Mouse (Mus musculus) stomach, embryonic 16.5 days (tissue): ENCODE measurements around the gene Cdh8. TPM values are rescaled to one million over a fixed set of nuclear protein-coding genes. Genes with fewer than 3 reads are reported as not detected.

Experiments used
- ATAC-seq: fragments of 200-750 bp; cut with Nextera tagmentation; 2 replicates; pipeline ENCODE4 v1.8.0; 2017; ENCODE audit warnings: moderate number of reproducible peaks, moderate TSS enrichment; ENCODE audit not compliant: insufficient read depth, low FRiP score
- H3K27ac ChIP-seq: fragments of 300-500 bp; sonication (generic); 2 replicates; pipeline ENCODE4 v1.5.1; 2014; ENCODE audit warnings: low read length
- H3K27me3 ChIP-seq: fragments of 300-500 bp; sonication (generic); 2 replicates; pipeline ENCODE4 v1.6.1; 2014; ENCODE audit warnings: low read length, control low read depth, mixed read lengths; ENCODE audit not compliant: control insufficient read depth, insufficient read depth
- H3K36me3 ChIP-seq: fragments of 300-500 bp; sonication (generic); 2 replicates; pipeline ENCODE4 v1.6.1; 2014; ENCODE audit warnings: low read length; ENCODE audit not compliant: control insufficient read depth, insufficient read depth
- H3K4me1 ChIP-seq: fragments of 300-500 bp; sonication (generic); 2 replicates; pipeline ENCODE4 v1.6.1; 2014; ENCODE audit warnings: low read length, control low read depth, mixed read lengths; ENCODE audit not compliant: control insufficient read depth, insufficient read depth
- H3K4me2 ChIP-seq: fragments of 300-500 bp; sonication (generic); 2 replicates; pipeline ENCODE4 v1.6.1; 2014; ENCODE audit warnings: low read depth, low read length, mixed read lengths
- H3K4me3 ChIP-seq: fragments of 300-500 bp; sonication (generic); replicated peaks from 2 replicates; pipeline ENCODE4 v1.5.1; 2014; ENCODE audit warnings: mild to moderate bottlenecking, low read length
- H3K9ac ChIP-seq: fragments of 300-500 bp; sonication (generic); 2 replicates; pipeline ENCODE4 v1.6.1; 2014; ENCODE audit warnings: low read length
- H3K9me3 ChIP-seq: fragments of 300-500 bp; sonication (generic); replicated peaks from 2 replicates; pipeline ENCODE4 v1.6.1; 2016; ENCODE audit warnings: low read length, control low read depth; ENCODE audit not compliant: control insufficient read depth
- WGBS: fragments of 180-500 bp; shearing (Covaris S2); extraction: QIAGEN DNeasy Blood & Tissue Kit; methylation state at CpG from one replicate; pipeline ENCODE4 v1.1.7; 2014; 5-methylcytosine and 5-hydroxymethylcytosine counted together
- polyA plus RNA-seq: library from polyadenylated mRNA; unstranded; fragments of >200 nt; fragmentation: Nextera tagmentation; extraction: Ambion mirVana; gene quantifications from 2 replicates; pipeline ENCODE4 v1.2.1, GENCODE M21; 2015

Gene Cdh8
- polyA plus RNA-seq, 1 experiment from 2014 or later: 1.4 TPM

- Histone ChIP-seq H3K4me1 (no peaks in the 10 kb centered on the region), H3K9me3 (no peaks in the 10 kb centered on the region), H3K4me2 (no peak overlapping the region), H3K4me3 (no peak overlapping the region), H3K9ac (no peak overlapping the region), H3K27me3 (no peaks in the 10 kb centered on the region), H3K27ac (no peak overlapping the region), H3K36me3 (no peaks in the 10 kb centered on the region)
- WGBS: 44% methylated on average over 5 of the region's 5 CpGs
- ATAC-seq: no peak
Measured at GRCm38 (mm10) chr8:99327559-99327958, 88.7 kb downstream of the Cdh8 start.

GRCm38 (mm10) chr8:99314561-99314960, 101.7 kb downstream of the Cdh8 start:
- no peak overlapping the region for H3K4me3 ChIP-seq
- no peaks in the 10 kb centered on the region for H3K4me1 ChIP-seq
- ATAC-seq: no peak

GRCm38 (mm10) chr8:99304184-99304583, 112.1 kb downstream of the Cdh8 start:
- no peaks in the 10 kb centered on the region for H3K9me3 ChIP-seq
- no peaks in the 10 kb centered on the region for H3K36me3 ChIP-seq
- H3K27me3 ChIP-seq: no peaks in the 10 kb centered on the region
- H3K4me3 ChIP-seq: no peak overlapping the region
- no peak overlapping the region for H3K9ac ChIP-seq
- H3K27ac ChIP-seq: no peak overlapping the region
- no peak for ATAC-seq
- WGBS: 82% methylated on average over 4 of the region's 4 CpGs
- no peak overlapping the region for H3K4me2 ChIP-seq
- H3K4me1 ChIP-seq: no peaks in the 10 kb centered on the region

More at GRCm38 (mm10) chr8:99314561-99314960, 101.7 kb downstream of the Cdh8 start:
- Histone ChIP-seq H3K9ac (no peak overlapping the region), H3K36me3 (no peaks in the 10 kb centered on the region), H3K9me3 (no peaks in the 10 kb centered on the region), H3K4me2 (no peak overlapping the region), H3K27me3 (no peaks in the 10 kb centered on the region), H3K27ac (no peak overlapping the region)
- 68% methylated on average over 2 of the region's 2 CpGs for WGBS

GRCm38 (mm10) chr8:99290201-99290600, 126.1 kb downstream of the Cdh8 start:
- Histone ChIP-seq H3K4me1 (no peaks in the 10 kb centered on the region), H3K9ac (no peak overlapping the region), H3K9me3 (no peaks in the 10 kb centered on the region), H3K27me3 (no peaks in the 10 kb centered on the region), H3K36me3 (no peaks in the 10 kb centered on the region), H3K4me2 (no peak overlapping the region), H3K4me3 (no peak overlapping the region), H3K27ac (no peak overlapping the region)
- ATAC-seq: no peak
- WGBS: 84% methylated on average over 1 of the region's 1 CpGs

GRCm38 (mm10) chr8:99285103-99285502, 131.2 kb downstream of the Cdh8 start:
- no peak for ATAC-seq
- Histone ChIP-seq H3K27me3 (no peaks in the 10 kb centered on the region), H3K36me3 (no peaks in the 10 kb centered on the region), H3K9me3 (no peaks in the 10 kb centered on the region), H3K4me1 (no peaks in the 10 kb centered on the region), H3K4me3 (no peak overlapping the region), H3K9ac (no peak overlapping the region), H3K4me2 (no peak overlapping the region), H3K27ac (no peak overlapping the region)
- WGBS: 84% methylated on average over 1 of the region's 1 CpGs

- H3K4me2 ChIP-seq: no peak overlapping the region
- H3K4me1 ChIP-seq: no peaks in the 10 kb centered on the region
- no peak overlapping the region for H3K27ac ChIP-seq
- H3K9ac ChIP-seq: no peak overlapping the region
- ATAC-seq: no peak
- no peak overlapping the region for H3K4me3 ChIP-seq
- no peaks in the 10 kb centered on the region for H3K27me3 ChIP-seq
- no peaks in the 10 kb centered on the region for H3K36me3 ChIP-seq
- no peaks in the 10 kb centered on the region for H3K9me3 ChIP-seq
Measured at GRCm38 (mm10) chr8:99280375-99280774, 135.9 kb downstream of the Cdh8 start.

GRCm38 (mm10) chr8:99267133-99267532, 149.1 kb downstream of the Cdh8 start:
- Histone ChIP-seq H3K4me1 (no peaks in the 10 kb centered on the region), H3K27me3 (no peaks in the 10 kb centered on the region), H3K36me3 (no peaks in the 10 kb centered on the region), H3K9me3 (no peaks in the 10 kb centered on the region), H3K4me3 (no peak overlapping the region), H3K27ac (no peak overlapping the region), H3K4me2 (no peak overlapping the region), H3K9ac (no peak overlapping the region)
- no peak for ATAC-seq
- 54% methylated on average over 3 of the region's 3 CpGs for WGBS

- Histone ChIP-seq H3K27me3 (no peaks in the 10 kb centered on the region), H3K27ac (no peak overlapping the region), H3K9ac (no peak overlapping the region), H3K4me1 (no peaks in the 10 kb centered on the region), H3K4me2 (no peak overlapping the region), H3K36me3 (no peaks in the 10 kb centered on the region), H3K9me3 (no peaks in the 10 kb centered on the region), H3K4me3 (no peak overlapping the region)
- ATAC-seq: no peak
- WGBS: 72% methylated on average over 4 of the region's 4 CpGs
Measured at GRCm38 (mm10) chr8:99234372-99234771, 181.9 kb downstream of the Cdh8 start.

- Histone ChIP-seq H3K9me3 (no peaks in the 10 kb centered on the region), H3K4me2 (no peak overlapping the region), H3K9ac (no peak overlapping the region), H3K4me3 (no peak overlapping the region), H3K27ac (no peak overlapping the region), H3K36me3 (no peaks in the 10 kb centered on the region), H3K4me1 (no peaks in the 10 kb centered on the region), H3K27me3 (no peaks in the 10 kb centered on the region)
- no peak for ATAC-seq
- WGBS: 43% methylated on average over 6 of the region's 6 CpGs
Measured at GRCm38 (mm10) chr8:99223697-99224096, 192.6 kb downstream of the Cdh8 start.

GRCm38 (mm10) chr8:99205194-99205593, 211.1 kb downstream of the Cdh8 start:
- Histone ChIP-seq H3K9me3 (no peaks in the 10 kb centered on the region), H3K36me3 (no peaks in the 10 kb centered on the region), H3K4me3 (no peak overlapping the region), H3K27me3 (no peaks in the 10 kb centered on the region), H3K27ac (no peak overlapping the region), H3K4me1 (no peaks in the 10 kb centered on the region), H3K9ac (no peak overlapping the region), H3K4me2 (no peak overlapping the region)
- no peak for ATAC-seq
- WGBS: 85% methylated on average over 7 of the region's 7 CpGs
